Comparison of ENCODE assay signal across 8 mouse cellular contexts in genomic region chr8:46892511-46893273, GRCm38 (mm10).
DNase-seq lines count a peak whose midpoint lies in the region; ATAC-seq and TF ChIP-seq lines count a peak whose summit lies in the region.

No protein-coding gene starts in this region.

- H3K4me1 ChIP-seq in kidney, adult 2 months (ENCODE audit: control insufficient read depth, insufficient read depth, low read length): no peaks in the 10 kb centered on the region
- H3K4me1 ChIP-seq in bone marrow, adult 2 months (ENCODE audit: control insufficient read depth, insufficient read depth, low read length): peaks cover 10% of the 10 kb centered on the region; the same call in 1 of the 2 replicates
- peaks cover 18% of the 10 kb centered on the region for H3K4me1 ChIP-seq in embryonic facial prominence, embryonic 13.5 days
- H3K4me1 ChIP-seq in heart, embryonic 14.5 days (ENCODE audit: control insufficient read depth in 2 of 2, insufficient read depth in 2 of 2, low read length in 2 of 2): peaks cover 16 to 26% of the 10 kb centered on the region in 2 experiments

- peak; percentile 23 for DNase-seq in kidney, adult 2 months
- DNase-seq in kidney, adult 8-10 months: no peak
- peak; percentile 63 to 64 for DNase-seq in layer of hippocampus, postnatal 10 days (ENCODE audit: low spot score in 2 of 2)

- peak overlapping the region; percentile 51 for H3K4me2 ChIP-seq in embryonic facial prominence, embryonic 13.5 days
- H3K4me2 ChIP-seq in heart, embryonic 14.5 days (ENCODE audit: low read length): peak overlapping the region; percentile 68

- H3K9ac ChIP-seq in embryonic facial prominence, embryonic 13.5 days: peak overlapping the region; percentile 49
- peak overlapping the region; percentile 64 for H3K9ac ChIP-seq in heart, embryonic 14.5 days (ENCODE audit: low read length)

- H3K4me3 ChIP-seq in kidney, adult 2 months (ENCODE audit: insufficient read depth, low read depth, low read length): no peak overlapping the region
- no peak overlapping the region for H3K4me3 ChIP-seq in bone marrow, adult 2 months (replicated peaks; ENCODE audit: control insufficient read depth, low read depth, low read length)
- no peak overlapping the region for H3K4me3 ChIP-seq in embryonic facial prominence, embryonic 13.5 days
- H3K4me3 ChIP-seq in heart, embryonic 14.5 days (ENCODE audit: control insufficient read depth in 1 of 2, insufficient read depth in 1 of 2, low read depth in 1 of 2, low read length in 2 of 2): peak overlapping the region; percentile 28 to 31

- no peaks in the 10 kb centered on the region for H3K9me3 ChIP-seq in embryonic facial prominence, embryonic 13.5 days
- H3K9me3 ChIP-seq in heart, embryonic 14.5 days (ENCODE audit: control insufficient read depth, low read length): no peaks in the 10 kb centered on the region

- no peak for TF ChIP-seq CTCF in kidney, adult 2 months (conservative IDR thresholded peaks at IDR 0.05; ENCODE audit: insufficient read depth, insufficient read length, low read depth, low read length)
- TF ChIP-seq CTCF in bone marrow, adult 2 months (IDR thresholded peaks at IDR 0.05; ENCODE audit: control insufficient read depth, insufficient read depth, low read length): no peak

- H3K36me3 ChIP-seq in kidney, adult 2 months (ENCODE audit: control insufficient read depth, insufficient read depth, low read length): no peaks in the 10 kb centered on the region
- no peaks in the 10 kb centered on the region for H3K36me3 ChIP-seq in embryonic facial prominence, embryonic 13.5 days
- no peaks in the 10 kb centered on the region for H3K36me3 ChIP-seq in heart, embryonic 14.5 days (ENCODE audit: control insufficient read depth, insufficient read depth, low read length)

- no peak overlapping the region for H3K27ac ChIP-seq in kidney, adult 2 months (ENCODE audit: insufficient read depth, low read depth, low read length)
- H3K27ac ChIP-seq in bone marrow, adult 2 months (ENCODE audit: control insufficient read depth, insufficient read depth, low read depth, low read length, poor library complexity): peak overlapping the region; percentile 50; the same call in 1 of the 2 replicates
- peak overlapping the region; percentile 88 for H3K27ac ChIP-seq in embryonic facial prominence, embryonic 13.5 days
- H3K27ac ChIP-seq in heart, embryonic 14.5 days (replicated peaks in 1 of 2; ENCODE audit: control insufficient read depth in 1 of 2, insufficient read depth in 1 of 2, low read depth in 2 of 2, low read length in 2 of 2): peak overlapping the region; percentile 96 to 97

- ATAC-seq in embryonic facial prominence, embryonic 13.5 days (ENCODE audit: insufficient number of reproducible peaks, insufficient read depth, low FRiP score, low TSS enrichment, low read depth): peak; percentile 80
- peak; percentile 89 for ATAC-seq in heart, embryonic 14.5 days (ENCODE audit: insufficient number of reproducible peaks, insufficient read depth, low FRiP score, low read depth)
- ATAC-seq in monocyte, adult 5-6 weeks (replicated peaks; ENCODE audit: insufficient number of reproducible peaks, low FRiP score, low TSS enrichment, poor library complexity, severe bottlenecking): peak; percentile 53
- ATAC-seq in inflammation-experienced regulatory T-cells, adult 6 months: no peak

- WGBS in kidney, adult 2 months: 67% methylated on average over 22 of the region's 22 CpGs
- 66% methylated on average over 22 of the region's 22 CpGs for WGBS in bone marrow, adult 2 months
- WGBS in embryonic facial prominence, embryonic 13.5 days: 42% methylated on average over 22 of the region's 22 CpGs
- 15% methylated on average over 22 of the region's 22 CpGs for WGBS in heart, embryonic 14.5 days

- no peaks in the 10 kb centered on the region for H3K27me3 ChIP-seq in kidney, adult 2 months (replicated peaks; ENCODE audit: control insufficient read depth, insufficient read depth, low read length)
- no peaks in the 10 kb centered on the region for H3K27me3 ChIP-seq in embryonic facial prominence, embryonic 13.5 days
- no peaks in the 10 kb centered on the region for H3K27me3 ChIP-seq in heart, embryonic 14.5 days (ENCODE audit: control insufficient read depth, insufficient read depth, low read length)

- TF ChIP-seq POLR2A in kidney, adult 2 months (IDR thresholded peaks at IDR 0.05; ENCODE audit: low read depth, low read length): no peak
- no peak for TF ChIP-seq POLR2A in bone marrow, adult 2 months (IDR thresholded peaks at IDR 0.05; ENCODE audit: borderline replicate concordance, control insufficient read depth, low read depth, low read length)

Comparison
In these comparisons a context has a peak if more than half of its experiments do, and no peak if none do; other contexts are left out.
1. DNase-seq: peak in kidney, adult 2 months (single experiment) and layer of hippocampus, postnatal 10 days (2 of 2); none in kidney, adult 8-10 months (0 of 2).
2. H3K4me3 ChIP-seq: peak in heart, embryonic 14.5 days (2 of 2); none in kidney, adult 2 months (single experiment), bone marrow, adult 2 months (single experiment) and embryonic facial prominence, embryonic 13.5 days (single experiment).